Mouse (Mus musculus): ENCODE measurements around the gene Ccdc22. TPM values are rescaled to one million over a fixed set of nuclear protein-coding genes. Genes with fewer than 3 reads are reported as not detected.

Gene Ccdc22
- 36.1 and 39.7 TPM in 2 replicates for polyA plus RNA-seq (2012; rRNA removed)

DNA sequence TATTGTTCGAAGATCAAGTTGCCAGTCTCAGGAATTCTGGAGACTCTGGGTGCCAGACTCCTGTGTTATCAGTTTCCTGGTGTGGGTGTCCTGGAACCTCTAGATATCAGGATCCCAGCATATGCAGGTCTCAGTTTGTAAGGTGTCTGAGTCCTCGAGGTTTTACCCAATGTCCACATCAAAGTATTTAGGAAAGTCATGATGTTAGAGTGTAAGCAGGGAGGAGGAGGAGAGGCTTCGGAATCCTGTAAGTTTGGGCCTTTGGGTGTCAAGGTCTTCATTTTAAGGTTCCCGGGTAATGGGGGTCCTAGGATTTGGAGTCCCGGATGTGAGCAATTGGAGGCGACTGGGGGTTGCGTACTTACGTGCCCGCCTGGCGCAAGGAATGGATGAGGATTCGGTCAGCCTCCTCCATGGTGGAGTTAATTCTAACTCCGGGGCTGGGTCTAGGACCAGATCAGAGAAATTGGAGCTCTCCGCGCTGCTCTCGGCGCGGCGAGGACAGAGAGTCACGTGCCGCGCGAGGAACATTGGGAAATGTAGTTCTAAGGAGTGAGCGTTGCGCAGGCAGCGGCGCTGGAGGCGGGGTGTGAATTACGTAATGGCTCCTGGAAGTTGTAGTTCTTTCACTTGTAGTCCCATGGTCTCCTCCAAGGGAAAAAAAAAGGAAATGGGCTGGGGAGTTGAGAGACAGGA lies at the start of gene Ccdc22:
Gene Ccdc22 (minus strand): TSS at position 639 of the 696 bp plus-strand sequence.
- Histone ChIP-seq H3K4me1 (ENCODE audit: control insufficient read depth, insufficient read depth, low read length) (no peaks in the 10 kb centered on the region), H3K4me3 (ENCODE audit: insufficient read depth, low read length) (peak within 1 kb of the TSS; percentile 69), H3K27ac (ENCODE audit: insufficient read depth, low read length) (0 out of 2 replicates have a peak within 1 kb of the TSS, but pooled peaks have one; percentile 27)
- TF ChIP-seq POLR2A (IDR thresholded peaks at IDR 0.05; ENCODE audit: extremely low read depth, insufficient read depth, low read length), result peak; percentile 55; the same call in 1 of the 2 replicates
- TF ChIP-seq CTCF (IDR thresholded peaks at IDR 0.05; ENCODE audit: extremely low read depth, insufficient read depth, low read length), result no peak

DNA sequence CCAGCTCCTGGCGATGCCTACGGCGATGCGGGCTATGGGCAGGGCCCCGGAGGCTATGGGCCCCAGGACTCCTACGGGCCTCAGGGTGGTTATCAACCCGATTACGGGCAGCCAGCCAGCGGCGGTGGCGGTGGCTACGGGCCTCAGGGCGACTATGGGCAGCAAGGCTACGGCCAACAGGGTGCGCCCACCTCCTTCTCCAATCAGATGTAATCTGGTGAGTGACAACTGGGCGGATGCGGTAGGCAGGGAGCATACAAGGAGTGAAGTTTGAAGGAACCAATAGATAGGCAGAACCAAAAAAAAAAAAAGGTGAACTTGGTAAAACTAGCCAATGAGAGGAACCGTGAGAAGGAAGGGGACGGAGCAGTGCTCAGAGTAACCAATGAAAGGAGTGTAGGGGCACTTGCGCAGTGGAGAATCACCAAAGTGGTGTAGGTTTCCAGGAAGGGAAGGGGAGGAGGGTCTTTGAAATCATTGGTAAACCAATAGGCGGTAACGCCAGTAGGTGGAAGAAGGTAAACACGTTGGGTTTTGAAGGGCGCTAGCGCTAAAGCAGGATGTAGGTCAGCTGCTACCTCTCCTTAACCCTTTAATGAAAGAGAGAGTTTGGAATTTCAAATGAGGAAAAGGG lies 43.5 kb upstream of the Ccdc22 start:
- TF ChIP-seq POLR2A (IDR thresholded peaks at IDR 0.05; ENCODE audit: extremely low read depth, insufficient read depth, low read length) (no peak), CTCF (IDR thresholded peaks at IDR 0.05; ENCODE audit: extremely low read depth, insufficient read depth, low read length) (no peak)
- peak overlapping the region; percentile 85 for H3K27ac ChIP-seq (ENCODE audit: insufficient read depth, low read length)

DNA sequence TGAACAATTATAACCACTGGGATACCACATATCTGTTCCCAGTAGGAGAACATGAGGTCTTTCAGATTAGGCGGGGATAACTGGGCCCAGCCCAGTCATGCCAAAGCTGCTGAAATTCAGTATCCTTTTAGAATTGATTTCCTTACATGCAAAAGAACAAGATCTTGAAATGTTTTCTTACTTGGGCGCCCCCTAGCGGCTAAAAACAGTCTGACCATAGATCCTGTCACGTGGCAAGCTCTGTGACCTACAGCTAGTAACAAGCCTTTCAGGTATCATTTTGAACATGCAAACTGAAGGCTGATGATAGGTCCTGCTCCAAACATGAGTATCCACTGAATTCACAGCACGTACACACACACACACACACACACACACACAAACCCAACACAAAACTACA lies 40.0 kb upstream of the Ccdc22 start:
- Histone ChIP-seq H3K27ac (ENCODE audit: insufficient read depth, low read length) (no peak overlapping the region), H3K4me3 (ENCODE audit: insufficient read depth, low read length) (no peak overlapping the region), H3K4me1 (ENCODE audit: control insufficient read depth, insufficient read depth, low read length) (peaks cover 6% of the 10 kb centered on the region)
- no peak for TF ChIP-seq POLR2A (IDR thresholded peaks at IDR 0.05; ENCODE audit: extremely low read depth, insufficient read depth, low read length)
- no peak for TF ChIP-seq CTCF (IDR thresholded peaks at IDR 0.05; ENCODE audit: extremely low read depth, insufficient read depth, low read length)

More for the DNA sequence above, 43.5 kb upstream of the Ccdc22 start:
- Histone ChIP-seq H3K4me1 (ENCODE audit: control insufficient read depth, insufficient read depth, low read length) (0 out of 2 replicates have a peak, but pooled peaks cover 3% of the 10 kb centered on the region), H3K4me3 (ENCODE audit: insufficient read depth, low read length) (peak overlapping the region; percentile 23)

DNA sequence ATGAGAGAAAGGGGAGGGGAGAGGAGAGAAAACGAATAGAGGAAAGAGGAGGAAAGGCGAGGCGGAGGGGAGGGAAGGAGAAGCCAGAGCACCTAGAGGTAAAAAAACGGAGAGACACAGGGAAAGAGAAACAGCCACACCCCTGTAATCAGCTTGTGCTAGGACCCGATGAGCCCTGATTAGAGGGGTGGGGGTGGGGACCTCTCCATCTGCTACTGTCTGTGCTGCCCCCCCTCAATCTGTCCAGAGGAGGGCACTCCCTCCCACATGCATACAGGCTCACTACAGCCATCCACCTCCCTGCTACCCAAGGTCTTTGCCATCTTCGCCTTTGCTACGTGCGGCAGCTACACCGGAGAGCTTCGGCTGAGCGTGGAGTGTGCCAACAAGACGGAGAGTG lies 35.5 kb upstream of the Ccdc22 start:
- peaks cover 6% of the 10 kb centered on the region for H3K4me1 ChIP-seq (ENCODE audit: control insufficient read depth, insufficient read depth, low read length)
- H3K27ac ChIP-seq (ENCODE audit: insufficient read depth, low read length), result no peak overlapping the region
- no peak for TF ChIP-seq CTCF (IDR thresholded peaks at IDR 0.05; ENCODE audit: extremely low read depth, insufficient read depth, low read length)
- TF ChIP-seq POLR2A (IDR thresholded peaks at IDR 0.05; ENCODE audit: extremely low read depth, insufficient read depth, low read length), result no peak
- peak overlapping the region; percentile 92 for H3K4me3 ChIP-seq (ENCODE audit: insufficient read depth, low read length)

DNA sequence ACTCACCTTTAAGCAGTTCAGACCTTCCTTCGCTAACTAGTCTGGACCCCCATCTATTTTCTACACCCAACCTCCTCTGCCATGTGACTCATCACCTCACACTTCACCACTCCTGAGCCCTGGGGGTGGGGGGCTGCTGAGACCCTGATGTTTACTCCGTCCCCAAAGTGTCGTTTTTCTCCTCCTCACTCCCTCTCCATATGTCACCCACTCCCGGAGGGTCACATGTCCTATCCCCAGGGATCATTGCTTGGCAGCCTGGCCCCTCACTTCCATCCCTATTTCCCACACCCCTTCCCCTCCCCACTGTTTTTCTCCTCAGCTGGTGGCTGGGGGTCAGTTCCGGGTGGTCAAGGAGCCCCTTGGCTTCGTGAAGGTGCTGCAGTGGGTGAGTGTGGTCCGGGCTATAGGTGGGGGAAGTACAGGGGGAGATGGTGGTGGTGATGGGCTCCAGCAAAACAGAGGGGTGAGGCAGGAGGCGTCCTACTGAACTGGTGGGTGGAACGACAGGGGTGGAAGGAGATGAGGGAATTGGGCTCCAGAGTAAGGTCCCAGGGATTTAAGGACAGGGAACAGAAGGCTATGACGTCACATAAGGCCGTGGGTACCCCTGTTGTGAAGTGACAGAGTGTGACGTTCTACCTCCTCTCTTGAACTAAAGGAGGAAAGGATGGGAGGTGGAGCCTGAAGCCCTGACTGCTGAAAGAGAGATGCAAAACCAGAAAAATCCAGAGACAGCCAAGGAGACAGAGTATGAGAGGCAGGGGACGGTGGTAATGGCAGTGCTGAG lies 34.4 kb upstream of the Ccdc22 start:
- peaks cover 7% of the 10 kb centered on the region for H3K4me1 ChIP-seq (ENCODE audit: control insufficient read depth, insufficient read depth, low read length)
- peak overlapping the region; percentile 93 for H3K27ac ChIP-seq (ENCODE audit: insufficient read depth, low read length)
- TF ChIP-seq CTCF (IDR thresholded peaks at IDR 0.05; ENCODE audit: extremely low read depth, insufficient read depth, low read length), result no peak
- no peak for TF ChIP-seq POLR2A (IDR thresholded peaks at IDR 0.05; ENCODE audit: extremely low read depth, insufficient read depth, low read length)
- H3K4me3 ChIP-seq (ENCODE audit: insufficient read depth, low read length), result peak overlapping the region; percentile 92

DNA sequence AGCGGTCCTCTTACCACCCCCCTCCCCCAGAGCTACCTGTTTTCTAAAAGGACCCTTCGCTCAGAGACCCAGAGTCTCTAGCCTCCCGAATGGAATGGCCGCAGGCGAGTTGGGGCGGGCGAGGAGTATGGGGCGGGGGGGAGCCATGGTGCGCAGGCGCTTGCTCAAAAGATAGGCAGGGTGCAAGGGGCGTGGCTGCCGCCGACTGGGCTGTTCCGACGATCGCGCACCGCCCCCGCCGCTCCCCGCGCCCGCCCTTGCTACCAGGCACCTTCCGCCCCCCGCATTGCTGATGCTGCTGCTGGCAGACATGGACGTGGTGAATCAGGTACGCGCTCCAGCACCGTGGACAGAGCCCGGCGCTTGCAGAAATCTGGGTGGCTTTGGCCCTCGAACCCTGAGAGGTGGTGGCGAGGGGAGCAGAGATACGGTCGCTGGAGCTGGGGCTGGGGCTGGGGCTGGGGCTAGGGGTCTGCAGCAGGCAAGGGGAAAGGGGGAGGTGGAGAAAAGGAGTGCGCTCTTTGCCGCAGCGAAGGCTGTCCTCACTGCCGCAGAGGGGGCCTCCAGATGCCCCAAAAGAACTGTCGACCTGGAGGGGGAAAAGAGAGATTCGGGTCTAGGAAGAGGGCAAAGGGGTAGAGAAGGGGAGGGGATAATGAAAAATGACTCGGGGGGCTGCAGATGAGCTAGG lies 33.2 kb upstream of the Ccdc22 start, which contains the start of gene Syp:
Gene Syp (plus strand): TSS at position 71 of the 691 bp plus-strand sequence.
- H3K27ac ChIP-seq (ENCODE audit: insufficient read depth, low read length), result peak within 1 kb of the TSS; percentile 93
- H3K4me3 ChIP-seq (ENCODE audit: insufficient read depth, low read length), result peak within 1 kb of the TSS; percentile 92
- no peak for TF ChIP-seq POLR2A (IDR thresholded peaks at IDR 0.05; ENCODE audit: extremely low read depth, insufficient read depth, low read length)
- TF ChIP-seq CTCF (IDR thresholded peaks at IDR 0.05; ENCODE audit: extremely low read depth, insufficient read depth, low read length), result no peak
- peaks cover 5% of the 10 kb centered on the region for H3K4me1 ChIP-seq (ENCODE audit: control insufficient read depth, insufficient read depth, low read length)

DNA sequence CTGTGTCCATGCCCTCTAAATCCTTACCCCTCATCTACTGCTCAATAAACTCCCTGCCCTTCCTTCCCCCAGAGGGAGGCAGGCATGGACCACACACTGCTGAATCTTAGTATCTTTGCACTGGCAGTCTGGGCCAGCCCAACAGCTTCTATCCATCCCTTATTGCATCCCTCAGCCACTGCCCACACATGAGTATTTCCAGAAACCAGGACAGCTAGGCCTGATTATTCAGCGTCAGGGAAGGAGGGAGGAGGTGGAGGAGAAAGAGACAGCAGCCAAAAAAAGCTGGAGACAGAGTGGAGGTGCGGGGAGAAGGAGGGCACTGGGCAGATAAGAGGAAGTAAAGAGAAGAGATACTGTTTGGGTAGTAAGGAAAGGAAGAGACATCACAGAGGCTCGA lies 29.8 kb upstream of the Ccdc22 start:
- no peak for TF ChIP-seq POLR2A (IDR thresholded peaks at IDR 0.05; ENCODE audit: extremely low read depth, insufficient read depth, low read length)
- no peak for TF ChIP-seq CTCF (IDR thresholded peaks at IDR 0.05; ENCODE audit: extremely low read depth, insufficient read depth, low read length)
- Histone ChIP-seq H3K4me3 (ENCODE audit: insufficient read depth, low read length) (no peak overlapping the region), H3K27ac (ENCODE audit: insufficient read depth, low read length) (peak overlapping the region; percentile 78), H3K4me1 (ENCODE audit: control insufficient read depth, insufficient read depth, low read length) (peaks cover 1% of the 10 kb centered on the region; the same call in 1 of the 2 replicates)

DNA sequence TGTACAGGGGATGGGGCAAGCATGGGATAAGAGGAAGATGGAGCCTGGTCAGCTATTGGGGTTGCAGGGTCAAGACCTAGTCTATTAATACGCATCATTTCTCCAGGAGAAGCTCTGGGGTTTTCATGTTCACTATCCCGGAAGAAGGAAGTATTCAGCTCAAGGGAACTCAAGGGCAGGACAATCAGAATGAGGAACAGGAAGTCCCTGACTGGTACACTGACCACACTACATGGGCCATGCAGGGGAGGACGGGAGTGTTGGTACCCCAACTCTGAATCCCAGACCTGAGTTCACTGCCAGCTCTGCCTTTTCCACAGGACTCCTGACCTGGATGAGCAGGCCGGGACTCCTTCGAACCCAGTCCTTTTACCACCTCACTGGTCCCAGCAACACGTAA lies 27.2 kb upstream of the Ccdc22 start:
- TF ChIP-seq POLR2A (IDR thresholded peaks at IDR 0.05; ENCODE audit: extremely low read depth, insufficient read depth, low read length) (no peak), CTCF (IDR thresholded peaks at IDR 0.05; ENCODE audit: extremely low read depth, insufficient read depth, low read length) (no peak)
- Histone ChIP-seq H3K27ac (ENCODE audit: insufficient read depth, low read length) (no peak overlapping the region), H3K4me3 (ENCODE audit: insufficient read depth, low read length) (no peak overlapping the region)

More for the DNA sequence above, 27.2 kb upstream of the Ccdc22 start:
- peaks cover 1% of the 10 kb centered on the region; the same call in 1 of the 2 replicates for H3K4me1 ChIP-seq (ENCODE audit: control insufficient read depth, insufficient read depth, low read length)

Data from cortical plate, adult 2 months (tissue).